Mouse (Mus musculus): ENCODE measurements around the gene Gm28038.

The Gm28038 gene

GRCm38 (mm10) chr2:30257699-30258460 is 23.0 kb upstream of the Gm28038 start:
- DNase-seq, result no peak

- DNase-seq, result no peak
These were observed 22.2 kb upstream of the Gm28038 start for GRCm38 (mm10) chr2:30258600-30258999.

GRCm38 (mm10) chr2:30259131-30260064 is 21.4 kb upstream of the Gm28038 start:
- DNase-seq, result no peak

- DNase-seq, result no peak
These were observed 19.6 kb upstream of the Gm28038 start for GRCm38 (mm10) chr2:30261064-30261736.

GRCm38 (mm10) chr2:30261921-30262839 is 18.7 kb upstream of the Gm28038 start:
- no peak for DNase-seq

- no peak for DNase-seq
These were observed 17.9 kb upstream of the Gm28038 start for GRCm38 (mm10) chr2:30262840-30263441.

GRCm38 (mm10) chr2:30263811-30264210 is 17.0 kb upstream of the Gm28038 start:
- no peak for DNase-seq

- no peak for DNase-seq
These were observed 15.9 kb upstream of the Gm28038 start for GRCm38 (mm10) chr2:30264671-30265519.

- DNase-seq, result no peak
These were observed 15.0 kb upstream of the Gm28038 start, which contains the start of gene Phyhd1 for GRCm38 (mm10) chr2:30265767-30266253. Phyhd1 (plus strand) TSS chr2:30266203.

- DNase-seq, result no peak
These were observed 14.4 kb upstream of the Gm28038 start for GRCm38 (mm10) chr2:30266392-30266941.

GRCm38 (mm10) chr2:30267466-30267865 is 13.4 kb upstream of the Gm28038 start:
- DNase-seq, result no peak

- DNase-seq, result no peak
These were observed 12.5 kb upstream of the Gm28038 start for GRCm38 (mm10) chr2:30268371-30268770.

GRCm38 (mm10) chr2:30269241-30269990 is 11.4 kb upstream of the Gm28038 start:
- DNase-seq, result no peak

- DNase-seq, result peak; percentile 33 to 34
These were observed 10.7 kb upstream of the Gm28038 start for GRCm38 (mm10) chr2:30270134-30270533.

- DNase-seq, result no peak
These were observed 808 bp downstream of the Gm28038 start for GRCm38 (mm10) chr2:30281651-30282050.

- DNase-seq, result no peak
These were observed 2.4 kb downstream of the Gm28038 start for GRCm38 (mm10) chr2:30283193-30283592.

- no peak for DNase-seq
These were observed 4.2 kb downstream of the Gm28038 start for GRCm38 (mm10) chr2:30285004-30285403.

GRCm38 (mm10) chr2:30285416-30286181 is 4.8 kb downstream of the Gm28038 start:
- DNase-seq, result peak in 1 of 2 experiments; percentile 6

Measured in thymus, postnatal 36 days (tissue).